Mouse (Mus musculus) olfactory bulb, adult 2 months (tissue): ENCODE measurements around the gene Rpusd3.

Experiments
- CTCF ChIP-seq: fragments of 200-500 bp; IDR thresholded peaks from 2 replicates; pipeline ENCODE4 v1.5.1; 2012; ENCODE audit warnings: low read depth, mild to moderate bottlenecking, low read length, moderate library complexity; ENCODE audit not compliant: insufficient read depth
- POLR2A ChIP-seq: fragments of 200-500 bp; IDR thresholded peaks from 2 replicates; pipeline ENCODE4 v1.6.1; 2012; ENCODE audit warnings: mild to moderate bottlenecking, low read depth, low read length, moderate library complexity; ENCODE audit not compliant: insufficient read depth

- TF ChIP-seq POLR2A: no peak
- TF ChIP-seq CTCF: no peak
Measured at GRCm38 (mm10) chr6:113423000-113423399, 3.9 kb upstream of the Rpusd3 start.
